Mouse (Mus musculus): Measurements from ENCODE around the gene Zfp867. TPM values are rescaled to one million over a fixed set of nuclear protein-coding genes. Genes with fewer than 3 reads are reported as not detected.
A peak's percentile ranks its signal among the peaks of the same experiment; 100 is the strongest.

Gene Zfp867
- polyA plus RNA-seq, 1 experiment from 2014 or later, result 10.7 TPM

GRCm38 (mm10) chr11:59421967-59422366 lies 50.3 kb downstream of the Zfp867 start:
- Histone ChIP-seq H3K4me2 (no peak overlapping the region), H3K36me3 (peaks cover 80% of the 10 kb centered on the region), H3K27ac (replicated peaks) (no peak overlapping the region), H3K9me3 (replicated peaks) (no peaks in the 10 kb centered on the region), H3K27me3 (replicated peaks) (no peaks in the 10 kb centered on the region), H3K4me3 (replicated peaks) (no peak overlapping the region), H3K4me1 (peaks cover 22% of the 10 kb centered on the region), H3K9ac (replicated peaks) (no peak overlapping the region)
- ATAC-seq (ENCODE audit: low FRiP score), result no peak
- WGBS, result 93% methylated on average over 2 of the region's 2 CpGs

GRCm38 (mm10) chr11:59421436-59421835 lies 50.8 kb downstream of the Zfp867 start:
- no peak overlapping the region for H3K27ac ChIP-seq (replicated peaks)

DNA sequence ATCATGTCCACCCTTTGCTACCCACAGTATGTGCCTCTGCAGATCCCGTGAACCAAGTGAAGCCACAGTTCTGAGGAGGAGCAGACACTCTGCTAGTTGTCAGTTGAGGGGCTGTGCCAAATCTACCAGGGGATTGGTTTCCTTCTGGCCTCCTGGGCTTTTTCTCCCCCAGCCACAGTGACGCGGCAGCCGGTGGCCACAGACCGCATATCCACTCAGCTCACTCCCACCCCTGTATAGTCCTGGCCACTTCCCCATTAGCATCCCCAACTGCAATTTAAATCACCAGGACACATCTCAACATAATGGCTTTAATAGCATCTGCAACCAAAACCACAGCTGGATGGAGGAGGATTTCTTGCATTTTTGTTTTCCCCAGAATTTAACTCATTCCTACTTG lies 53.6 kb downstream of the Zfp867 start:
- Histone ChIP-seq H3K9ac (replicated peaks) (no peak overlapping the region), H3K27me3 (replicated peaks) (no peaks in the 10 kb centered on the region), H3K36me3 (peaks cover 72% of the 10 kb centered on the region), H3K27ac (replicated peaks) (no peak overlapping the region), H3K4me3 (replicated peaks) (no peak overlapping the region), H3K9me3 (replicated peaks) (no peaks in the 10 kb centered on the region), H3K4me1 (peaks cover 9% of the 10 kb centered on the region; the same call in 1 of the 2 replicates), H3K4me2 (no peak overlapping the region)
- no peak for ATAC-seq (ENCODE audit: low FRiP score)
- 70% methylated on average over 5 of the region's 5 CpGs for WGBS

More at GRCm38 (mm10) chr11:59421436-59421835, 50.8 kb downstream of the Zfp867 start:
- Histone ChIP-seq H3K27me3 (replicated peaks) (no peaks in the 10 kb centered on the region), H3K4me3 (replicated peaks) (no peak overlapping the region), H3K9ac (replicated peaks) (no peak overlapping the region), H3K4me1 (peaks cover 22% of the 10 kb centered on the region), H3K9me3 (replicated peaks) (no peaks in the 10 kb centered on the region), H3K4me2 (no peak overlapping the region), H3K36me3 (peaks cover 78% of the 10 kb centered on the region)
- ATAC-seq (ENCODE audit: low FRiP score), result no peak
- 85% methylated on average over 8 of the region's 8 CpGs for WGBS

- WGBS, result 82% methylated on average over 13 of the region's 13 CpGs
- peaks cover 36% of the 10 kb centered on the region for H3K36me3 ChIP-seq
- no peak overlapping the region for H3K4me2 ChIP-seq
- peak overlapping the region; percentile 11; the same call in 1 of the 2 replicates for H3K27ac ChIP-seq (replicated peaks)
- H3K4me3 ChIP-seq (replicated peaks), result no peak overlapping the region
- no peaks in the 10 kb centered on the region for H3K27me3 ChIP-seq (replicated peaks)
- peaks cover 15% of the 10 kb centered on the region for H3K4me1 ChIP-seq
- no peak overlapping the region for H3K9ac ChIP-seq (replicated peaks)
- no peak for ATAC-seq (ENCODE audit: low FRiP score)
- H3K9me3 ChIP-seq (replicated peaks), result no peaks in the 10 kb centered on the region
Observed at GRCm38 (mm10) chr11:59412999-59413863, 59.0 kb downstream of the Zfp867 start.

DNA sequence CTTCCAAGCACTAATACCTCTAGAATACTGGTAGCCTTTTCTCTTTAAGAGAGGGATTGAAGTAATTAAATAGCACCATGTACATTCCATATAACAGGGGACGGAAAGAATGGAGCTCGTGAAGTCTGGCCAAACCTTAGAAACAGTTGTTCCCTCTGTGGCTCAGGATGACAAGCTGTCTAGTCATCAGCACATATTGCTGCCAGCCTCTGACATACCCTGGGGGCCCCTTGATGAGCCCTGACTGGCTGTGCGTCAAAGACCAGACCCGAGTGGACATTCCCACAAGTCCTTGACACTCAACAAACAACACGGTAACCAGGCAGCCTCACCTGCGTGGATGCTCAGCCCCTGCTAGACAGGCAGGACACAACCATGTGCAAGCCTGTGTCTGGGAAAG lies 60.2 kb downstream of the Zfp867 start:
- H3K27ac ChIP-seq (replicated peaks), result no peak overlapping the region
- WGBS, result 79% methylated on average over 6 of the region's 6 CpGs
- H3K4me3 ChIP-seq (replicated peaks), result no peak overlapping the region
- no peaks in the 10 kb centered on the region for H3K27me3 ChIP-seq (replicated peaks)
- no peak overlapping the region for H3K9ac ChIP-seq (replicated peaks)
- H3K9me3 ChIP-seq (replicated peaks), result no peaks in the 10 kb centered on the region
- H3K36me3 ChIP-seq, result peaks cover 41% of the 10 kb centered on the region
- H3K4me2 ChIP-seq, result no peak overlapping the region
- ATAC-seq (ENCODE audit: low FRiP score), result no peak
- peaks cover 15% of the 10 kb centered on the region for H3K4me1 ChIP-seq

Other genes starting within 250 kb of the Zfp867 start
- gene Arf1, start 244.2 kb downstream of the Zfp867 start, polyA plus RNA-seq (2015; fragmentation: Nextera tagmentation; extraction: Ambion mirVana), result 645 and 662 TPM in 2 replicates
- 0.14 and 0.35 TPM in 2 replicates for gene Wnt3a, start 181.7 kb downstream of the Zfp867 start, polyA plus RNA-seq (2015; fragmentation: Nextera tagmentation; extraction: Ambion mirVana)
- gene Wnt9a, start 165.5 kb downstream of the Zfp867 start, polyA plus RNA-seq (2015; fragmentation: Nextera tagmentation; extraction: Ambion mirVana), result 2.6 and 3.0 TPM in 2 replicates
- gene Prss38, start 96.8 kb downstream of the Zfp867 start, polyA plus RNA-seq (2015; fragmentation: Nextera tagmentation; extraction: Ambion mirVana), result not detected in 2 replicates
- gene Jmjd4, start 22.4 kb downstream of the Zfp867 start, polyA plus RNA-seq (2015; fragmentation: Nextera tagmentation; extraction: Ambion mirVana), result 20.2 and 20.5 TPM in 2 replicates
- 541 and 630 TPM in 2 replicates for gene Snap47, start 21.3 kb downstream of the Zfp867 start, polyA plus RNA-seq (2015; fragmentation: Nextera tagmentation; extraction: Ambion mirVana)
- 12.9 and 14.7 TPM in 2 replicates for gene Zkscan17, start 54.3 kb upstream of the Zfp867 start, polyA plus RNA-seq (2015; fragmentation: Nextera tagmentation; extraction: Ambion mirVana)
- 0.20 and 0.24 TPM in 2 replicates for gene Nlrp3, start 69.1 kb upstream of the Zfp867 start, polyA plus RNA-seq (2015; fragmentation: Nextera tagmentation; extraction: Ambion mirVana)
- gene Olfr222, start 103.8 kb upstream of the Zfp867 start, polyA plus RNA-seq (2015; fragmentation: Nextera tagmentation; extraction: Ambion mirVana), result not detected in 2 replicates
- gene Olfr223, start 120.8 kb upstream of the Zfp867 start, polyA plus RNA-seq (2015; fragmentation: Nextera tagmentation; extraction: Ambion mirVana), result not detected in 2 replicates
- 46.8 and 65.8 TPM in 2 replicates for gene Mprip, start 188.8 kb upstream of the Zfp867 start, polyA plus RNA-seq (2015; fragmentation: Nextera tagmentation; extraction: Ambion mirVana)

Measured in neural tube, embryonic 15.5 days (tissue).